Mouse (Mus musculus): Measurements from ENCODE around the gene Ubtf.

- no peak for TF ChIP-seq POLR2A (IDR thresholded peaks at IDR 0.05; ENCODE audit: borderline replicate concordance, extremely low read depth, insufficient read depth, insufficient read length, poor library complexity, severe bottlenecking)
- no peak for TF ChIP-seq CTCF (IDR thresholded peaks at IDR 0.05; ENCODE audit: borderline replicate concordance, extremely low read depth, insufficient read depth, insufficient read length)
Observed at GRCm38 (mm10) chr11:102349189-102349954, 29.8 kb upstream of the Ubtf start.

All from brain, embryonic 14.5 days (tissue).